Mouse (Mus musculus) liver, adult 2 months (tissue): ENCODE measurements around the gene Prkrip1. TPM values are rescaled to one million over a fixed set of nuclear protein-coding genes. Genes with fewer than 3 reads are reported as not detected.
"Not testable (repeated sequence)": the region's sequence is repeated elsewhere in the genome, so short reads cannot be mapped to it uniquely, and the experiment has no call there.

Experiments used
- DNase-seq: peaks from one replicate; pipeline ENCODE4 v3.0.0-alpha.2; 2011; ENCODE audit warnings: low read depth, low spot score; ENCODE audit errors: extremely low read depth
- H3K27ac ChIP-seq: fragments of 200-500 bp; replicated peaks from 2 replicates; pipeline ENCODE4 v1.5.1; 2012; ENCODE audit warnings: low read depth, mild to moderate bottlenecking, control low read depth, inconsistent platforms, low read length; ENCODE audit not compliant: insufficient read depth
- H3K27me3 ChIP-seq: fragments of 200-500 bp; 2 replicates; pipeline ENCODE4 v1.6.1; 2012; ENCODE audit warnings: mild to moderate bottlenecking, moderate library complexity, low read length, inconsistent platforms; ENCODE audit not compliant: control insufficient read depth, insufficient read depth
- H3K36me3 ChIP-seq: fragments of 200-500 bp; 2 replicates; pipeline ENCODE4 v1.6.1; 2012; ENCODE audit warnings: low read length, inconsistent platforms; ENCODE audit not compliant: control insufficient read depth, insufficient read depth
- H3K4me1 ChIP-seq: fragments of 200-500 bp; 2 replicates; pipeline ENCODE4 v1.6.1; 2011; ENCODE audit warnings: low read length; ENCODE audit not compliant: control insufficient read depth, insufficient read depth
- H3K4me3 ChIP-seq: fragments of 200-500 bp; 2 replicates; pipeline ENCODE4 v1.5.1; 2011; ENCODE audit warnings: low read depth, mild to moderate bottlenecking, control low read depth, low read length, moderate library complexity; ENCODE audit not compliant: insufficient read depth
- H3K79me2 ChIP-seq: fragments of 200-500 bp; 2 replicates; pipeline ENCODE4 v1.6.1; 2012; ENCODE audit warnings: inconsistent platforms, mild to moderate bottlenecking, low read length, moderate library complexity; ENCODE audit not compliant: control insufficient read depth, insufficient read depth
- H3K9ac ChIP-seq: fragments of 200-500 bp; 2 replicates; pipeline ENCODE4 v1.6.1; 2012; ENCODE audit warnings: low read depth, mild to moderate bottlenecking, control low read depth, inconsistent platforms, low read length
- CTCF ChIP-seq: fragments of 200-500 bp; IDR thresholded peaks from 2 replicates; pipeline ENCODE4 v1.5.1; 2011; ENCODE audit warnings: low read depth, low read length, control low read depth
- POLR2A ChIP-seq: fragments of 200-500 bp; IDR thresholded peaks from 2 replicates; pipeline ENCODE4 v1.6.1; 2011; ENCODE audit warnings: low read length, control low read depth; ENCODE audit not compliant: insufficient read depth; ENCODE audit errors: extremely low read depth
- WGBS: fragments of 180-500 bp; shearing (Covaris S2); methylation state at CpG from one replicate; pipeline ENCODE4 v1.1.7; 2018; 5-methylcytosine and 5-hydroxymethylcytosine counted together
- polyA plus RNA-seq: library from polyadenylated mRNA; depleted of rRNA; stranded (reverse); fragments of >200 nt; gene quantifications from 2 replicates; pipeline ENCODE4 v1.2.3, GENCODE M21; 2012
- total RNA-seq: library from RNA; depleted of rRNA; stranded (reverse); fragments of >200 nt; gene quantifications from 2 replicates; pipeline ENCODE4 v1.2.3, GENCODE M21; 2014

Prkrip1 gene
- total and polyA plus RNA-seq, 2 experiments = 2.1 to 4.8 TPM

DNA sequence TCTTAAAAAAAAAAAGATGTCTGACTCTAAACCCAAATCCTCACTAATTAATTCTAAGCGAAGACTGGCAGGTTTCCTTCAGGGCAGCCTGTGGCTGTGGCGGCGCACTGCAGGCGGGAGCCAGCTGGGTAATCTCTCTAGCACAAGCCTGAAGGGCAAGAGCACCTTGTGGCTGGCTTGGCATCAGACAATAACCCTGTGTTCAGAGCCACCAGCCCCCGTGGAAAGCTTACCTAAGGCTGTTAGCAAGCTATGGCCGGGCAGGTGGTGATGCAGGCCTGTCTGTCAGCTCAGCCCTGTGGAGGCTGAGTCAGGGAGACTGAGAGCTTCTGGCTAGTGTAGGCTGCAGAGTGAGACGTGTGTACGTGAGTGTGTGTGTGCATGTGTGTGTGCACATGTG lies 33.5 kb downstream of the Prkrip1 start:
- H3K36me3 ChIP-seq = no peaks in the 10 kb centered on the region
- H3K79me2 ChIP-seq = no peaks in the 10 kb centered on the region
- 86% methylated on average over 8 of the region's 8 CpGs for WGBS
- H3K27me3 ChIP-seq = no peaks in the 10 kb centered on the region
- H3K4me1 ChIP-seq = no peaks in the 10 kb centered on the region
- no peak for DNase-seq
- no peak overlapping the region for H3K27ac ChIP-seq
- no peak overlapping the region for H3K4me3 ChIP-seq
- TF ChIP-seq CTCF (no peak), POLR2A (no peak)
- H3K9ac ChIP-seq = no peak overlapping the region

DNA sequence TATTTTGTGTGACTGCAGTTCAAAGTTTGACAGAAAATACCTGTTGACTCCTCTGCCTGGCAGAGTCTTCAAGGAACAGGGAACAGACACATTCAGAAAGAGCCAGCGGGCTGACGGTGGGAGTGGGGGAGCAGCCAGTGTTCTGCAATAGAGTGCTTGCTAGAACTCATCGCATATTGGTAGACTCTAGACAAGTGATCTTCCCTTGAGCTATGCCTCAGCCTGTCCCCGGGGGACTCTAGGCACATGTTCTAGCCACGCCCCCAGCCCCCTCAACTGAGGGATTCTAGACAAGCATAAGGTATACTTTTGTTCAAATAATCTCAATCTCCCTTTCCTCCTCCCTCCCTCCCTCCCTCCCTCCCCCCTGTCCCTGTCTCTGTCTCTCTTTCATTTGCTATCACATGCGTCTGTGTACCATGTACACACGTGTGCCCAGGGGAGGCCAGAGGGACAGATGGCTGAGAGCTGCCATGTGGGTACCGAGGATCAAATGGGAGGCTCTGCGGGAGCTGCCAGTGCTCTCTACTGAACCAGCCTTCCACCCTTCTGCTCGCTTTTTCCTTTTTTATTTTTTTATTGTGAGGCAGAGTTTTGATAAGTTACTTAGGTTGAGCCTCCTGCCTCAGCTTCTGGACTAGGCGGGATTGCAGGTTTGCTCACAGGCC lies 34.8 kb downstream of the Prkrip1 start:
- no peak overlapping the region for H3K27ac ChIP-seq
- WGBS = 86% methylated on average over 11 of the region's 11 CpGs
- no peak for DNase-seq
- no peaks in the 10 kb centered on the region for H3K79me2 ChIP-seq
- H3K4me3 ChIP-seq = no peak overlapping the region
- H3K9ac ChIP-seq = no peak overlapping the region
- no peak for TF ChIP-seq POLR2A
- no peak for TF ChIP-seq CTCF
- H3K27me3 ChIP-seq = no peaks in the 10 kb centered on the region
- no peaks in the 10 kb centered on the region for H3K4me1 ChIP-seq
- no peaks in the 10 kb centered on the region for H3K36me3 ChIP-seq

- not testable (repeated sequence) for H3K4me1 ChIP-seq, H3K4me3 ChIP-seq, DNase-seq, H3K27ac ChIP-seq, H3K79me2 ChIP-seq, H3K9ac ChIP-seq, H3K27me3 ChIP-seq, H3K36me3 ChIP-seq
- 90% methylated on average over 11 of the region's 12 CpGs for WGBS
These were observed 38.7 kb downstream of the Prkrip1 start for GRCm38 (mm10) chr5:136160084-136160483.

DNA sequence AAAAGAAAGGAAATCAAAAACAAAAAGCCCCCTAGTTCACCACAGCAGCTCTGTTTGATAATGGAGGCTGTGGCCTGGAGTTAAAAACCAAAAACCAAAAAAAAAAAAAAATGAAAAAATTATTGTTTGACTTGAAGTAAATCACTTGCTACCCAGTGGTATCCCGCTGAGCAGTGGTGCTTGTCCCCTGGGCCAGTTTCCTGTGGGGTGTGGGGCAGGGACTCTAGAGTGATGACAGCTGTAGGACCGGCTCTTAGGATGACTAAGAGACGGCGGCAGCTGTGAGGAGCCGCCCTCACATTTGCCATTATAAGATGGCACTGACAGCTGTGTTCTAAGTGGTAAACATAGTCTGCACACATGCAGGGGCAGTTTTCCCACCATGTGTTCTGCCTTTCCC lies 43.4 kb downstream of the Prkrip1 start:
- Histone ChIP-seq H3K27me3 (no peaks in the 10 kb centered on the region), H3K9ac (no peak overlapping the region), H3K4me1 (no peaks in the 10 kb centered on the region), H3K79me2 (no peaks in the 10 kb centered on the region), H3K27ac (no peak overlapping the region), H3K4me3 (no peak overlapping the region), H3K36me3 (no peaks in the 10 kb centered on the region)
- no peak for DNase-seq
- no peak for TF ChIP-seq CTCF
- no peak for TF ChIP-seq POLR2A
- WGBS = 95% methylated on average over 5 of the region's 5 CpGs

DNA sequence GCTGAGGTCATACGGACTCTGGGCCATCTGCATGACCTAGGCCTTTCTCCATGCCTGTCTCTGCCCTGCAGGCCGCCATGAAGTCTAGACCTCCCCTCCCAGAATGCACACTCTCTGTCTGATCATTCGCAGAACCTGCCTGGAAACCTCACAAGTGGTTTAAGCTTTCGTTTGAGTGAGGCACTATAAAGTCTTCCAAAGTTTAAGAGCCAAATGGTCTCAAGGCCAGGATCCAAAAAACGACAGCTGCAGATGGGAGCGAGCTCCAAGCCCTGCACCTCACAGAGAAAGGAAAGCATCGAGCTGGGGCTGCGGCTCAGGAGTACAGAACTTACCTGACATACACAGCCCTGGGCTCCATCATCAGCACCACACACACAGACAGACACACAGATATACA lies 46.4 kb downstream of the Prkrip1 start:
- no peaks in the 10 kb centered on the region for H3K36me3 ChIP-seq
- H3K79me2 ChIP-seq = no peaks in the 10 kb centered on the region
- H3K9ac ChIP-seq = no peak overlapping the region
- no peak overlapping the region for H3K4me3 ChIP-seq
- no peaks in the 10 kb centered on the region for H3K4me1 ChIP-seq
- no peak for DNase-seq
- TF ChIP-seq POLR2A = no peak
- TF ChIP-seq CTCF = no peak
- no peaks in the 10 kb centered on the region for H3K27me3 ChIP-seq
- WGBS = 84% methylated on average over 8 of the region's 8 CpGs
- H3K27ac ChIP-seq = no peak overlapping the region

GRCm38 (mm10) chr5:136149134-136149576 lies 49.6 kb downstream of the Prkrip1 start:
- H3K4me3 ChIP-seq, H3K36me3 ChIP-seq, H3K4me1 ChIP-seq, H3K9ac ChIP-seq, H3K27me3 ChIP-seq, DNase-seq, H3K79me2 ChIP-seq, H3K27ac ChIP-seq: not testable (repeated sequence)
- WGBS = 71% methylated on average over 5 of the region's 5 CpGs
